Mouse (Mus musculus) forebrain, embryonic 16.5 days (tissue): ENCODE measurements around the gene Slc25a48. TPM values are rescaled to one million over a fixed set of nuclear protein-coding genes. Genes with fewer than 3 reads are reported as not detected.

Source experiments
- ATAC-seq: fragments of 200-750 bp; cut with Nextera tagmentation; 2 replicates; pipeline ENCODE4 v1.8.0; 2017; ENCODE audit warnings: mild to moderate bottlenecking, moderate library complexity
- H3K27ac ChIP-seq: fragments of 300-500 bp; sonication (generic); 2 replicates; pipeline ENCODE4 v1.5.1; 2014; ENCODE audit warnings: low read length, control low read depth
- H3K27me3 ChIP-seq: fragments of 300-500 bp; sonication (generic); replicated peaks from 2 replicates; pipeline ENCODE4 v1.6.1; 2014; ENCODE audit warnings: low read length; ENCODE audit not compliant: control insufficient read depth, insufficient read depth
- H3K36me3 ChIP-seq: fragments of 300-500 bp; sonication (generic); 2 replicates; pipeline ENCODE4 v1.6.1; 2014; ENCODE audit not compliant: control insufficient read depth, insufficient read depth
- H3K4me1 ChIP-seq: fragments of 300-500 bp; sonication (generic); replicated peaks from 2 replicates; pipeline ENCODE4 v1.6.1; 2014; ENCODE audit warnings: low read length; ENCODE audit not compliant: control insufficient read depth, insufficient read depth
- H3K4me2 ChIP-seq: fragments of 300-500 bp; sonication (generic); 2 replicates; pipeline ENCODE4 v1.6.1; 2014; ENCODE audit warnings: mild to moderate bottlenecking, low read length, control low read depth
- H3K4me3 ChIP-seq: fragments of 300-500 bp; sonication (generic); replicated peaks from 2 replicates; pipeline ENCODE4 v1.5.1; 2014; ENCODE audit warnings: mild to moderate bottlenecking, low read length, control low read depth
- H3K9ac ChIP-seq: fragments of 300-500 bp; sonication (generic); replicated peaks from 2 replicates; pipeline ENCODE4 v1.6.1; 2014; ENCODE audit warnings: low read depth, low read length, control low read depth
- H3K9me3 ChIP-seq: fragments of 300-500 bp; sonication (generic); 2 replicates; pipeline ENCODE4 v1.6.1; 2016; ENCODE audit warnings: low read length; ENCODE audit not compliant: control insufficient read depth
- WGBS: fragments of 180-500 bp; shearing (Covaris S2); extraction: QIAGEN DNeasy Blood & Tissue Kit; methylation state at CpG from one replicate; pipeline ENCODE4 v1.1.7; 2014; 5-methylcytosine and 5-hydroxymethylcytosine counted together
- polyA plus RNA-seq: library from polyadenylated mRNA; unstranded; fragments of >200 nt; fragmentation: Nextera tagmentation; extraction: Ambion mirVana; gene quantifications from 2 replicates; pipeline ENCODE4 v1.2.1, GENCODE M21; 2015

Slc25a48 gene
- polyA plus RNA-seq, 1 experiment from 2014 or later: not detected

DNA sequence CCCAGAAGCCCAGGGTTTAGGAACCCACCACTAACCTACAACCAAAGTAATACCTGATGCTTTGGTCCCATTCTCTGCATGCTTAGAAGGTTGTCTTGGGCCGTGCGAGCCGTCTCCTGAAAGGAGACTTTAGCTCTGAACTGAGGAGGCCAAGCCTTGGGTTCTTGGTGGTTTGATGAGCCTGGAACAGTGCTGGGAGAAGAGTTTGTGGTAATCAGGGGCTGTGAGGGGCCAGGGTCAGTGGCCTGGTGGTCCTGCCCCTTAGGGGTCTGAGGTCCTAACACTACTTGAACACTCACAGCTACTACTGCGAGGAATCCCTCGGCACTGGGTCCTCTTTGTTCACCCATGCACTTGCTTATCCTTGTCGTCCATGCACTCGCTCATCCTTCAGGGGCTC, 29.6 kb downstream of the Slc25a48 start:
- no peaks in the 10 kb centered on the region for H3K9me3 ChIP-seq
- no peak overlapping the region for H3K27ac ChIP-seq
- H3K4me1 ChIP-seq: no peaks in the 10 kb centered on the region
- H3K4me3 ChIP-seq: no peak overlapping the region
- no peak for ATAC-seq
- H3K27me3 ChIP-seq: no peaks in the 10 kb centered on the region
- 96% methylated on average over 7 of the region's 7 CpGs for WGBS
- H3K36me3 ChIP-seq: no peaks in the 10 kb centered on the region
- H3K4me2 ChIP-seq: no peak overlapping the region
- no peak overlapping the region for H3K9ac ChIP-seq

DNA sequence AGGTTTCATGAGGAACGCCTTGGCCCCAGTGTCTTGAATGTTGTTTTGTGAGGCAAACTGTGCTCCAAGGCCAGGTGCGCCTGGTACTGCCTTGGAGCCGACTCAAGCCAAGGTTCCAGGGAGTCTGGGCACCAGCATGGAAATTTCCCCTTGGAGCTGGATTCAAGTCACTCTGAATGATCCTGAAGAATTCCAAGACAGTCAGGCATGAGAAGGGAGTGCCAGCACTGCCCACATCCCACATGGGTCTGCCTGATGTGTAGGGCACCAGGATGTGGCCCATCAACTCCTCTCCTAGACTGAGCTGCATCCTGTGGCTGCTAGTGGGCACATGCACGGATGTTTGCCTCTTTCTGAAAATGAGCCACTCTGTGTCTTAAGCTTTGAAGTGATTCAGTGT, 30.4 kb downstream of the Slc25a48 start:
- H3K4me3 ChIP-seq: no peak overlapping the region
- H3K9me3 ChIP-seq: no peaks in the 10 kb centered on the region
- no peaks in the 10 kb centered on the region for H3K27me3 ChIP-seq
- H3K36me3 ChIP-seq: no peaks in the 10 kb centered on the region
- ATAC-seq: no peak
- 91% methylated on average over 4 of the region's 4 CpGs for WGBS
- H3K9ac ChIP-seq: no peak overlapping the region
- no peaks in the 10 kb centered on the region for H3K4me1 ChIP-seq
- H3K4me2 ChIP-seq: no peak overlapping the region
- H3K27ac ChIP-seq: no peak overlapping the region

DNA sequence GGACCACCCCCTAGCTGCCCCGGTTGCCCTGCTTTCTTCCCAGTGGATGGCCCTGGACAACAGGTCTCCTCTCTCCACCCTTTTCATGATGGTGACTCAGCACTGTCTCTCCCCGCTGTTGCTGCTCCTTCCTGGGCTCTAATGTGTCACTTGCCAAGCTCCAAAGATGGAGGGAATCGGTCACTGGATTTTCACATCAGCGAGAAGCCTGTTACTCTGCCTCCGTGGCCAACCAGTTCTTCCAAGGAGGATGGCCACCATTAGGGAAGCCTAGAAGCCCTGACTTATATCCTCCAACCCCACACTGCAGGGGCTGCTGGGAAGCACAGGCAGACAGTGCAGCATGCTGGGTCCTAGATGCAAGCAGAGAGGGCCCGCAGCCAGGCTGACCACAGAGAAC, 33.1 kb downstream of the Slc25a48 start:
- Histone ChIP-seq H3K4me3 (no peak overlapping the region), H3K9me3 (no peaks in the 10 kb centered on the region), H3K4me2 (no peak overlapping the region), H3K27me3 (no peaks in the 10 kb centered on the region), H3K27ac (no peak overlapping the region), H3K36me3 (no peaks in the 10 kb centered on the region), H3K4me1 (no peaks in the 10 kb centered on the region), H3K9ac (no peak overlapping the region)
- 87% methylated on average over 6 of the region's 6 CpGs for WGBS
- no peak for ATAC-seq

DNA sequence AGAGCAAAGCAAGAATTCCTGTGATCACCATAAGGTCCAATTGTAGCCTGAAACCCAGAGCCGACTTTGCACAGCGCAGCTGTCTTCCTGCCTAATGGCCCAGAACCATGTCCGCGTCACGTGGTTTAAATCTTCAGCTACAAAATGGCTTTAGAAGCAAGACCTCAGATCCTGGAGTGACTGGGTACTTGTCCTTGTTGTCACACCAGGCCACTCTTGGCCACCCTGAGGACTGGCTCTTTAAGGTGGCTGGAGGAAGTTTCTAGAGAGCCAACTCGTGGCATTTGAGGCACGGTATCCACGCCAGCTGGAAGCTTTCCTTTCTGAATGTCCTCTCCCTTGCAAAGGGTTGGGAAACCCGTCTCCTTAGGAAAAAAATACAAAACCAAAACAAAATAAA, 33.8 kb downstream of the Slc25a48 start:
- no peak overlapping the region for H3K9ac ChIP-seq
- no peak for ATAC-seq
- no peaks in the 10 kb centered on the region for H3K9me3 ChIP-seq
- H3K36me3 ChIP-seq: no peaks in the 10 kb centered on the region
- H3K4me2 ChIP-seq: no peak overlapping the region
- 73% methylated on average over 9 of the region's 9 CpGs for WGBS
- H3K4me1 ChIP-seq: peaks cover 1% of the 10 kb centered on the region
- no peak overlapping the region for H3K27ac ChIP-seq
- no peaks in the 10 kb centered on the region for H3K27me3 ChIP-seq
- no peak overlapping the region for H3K4me3 ChIP-seq

DNA sequence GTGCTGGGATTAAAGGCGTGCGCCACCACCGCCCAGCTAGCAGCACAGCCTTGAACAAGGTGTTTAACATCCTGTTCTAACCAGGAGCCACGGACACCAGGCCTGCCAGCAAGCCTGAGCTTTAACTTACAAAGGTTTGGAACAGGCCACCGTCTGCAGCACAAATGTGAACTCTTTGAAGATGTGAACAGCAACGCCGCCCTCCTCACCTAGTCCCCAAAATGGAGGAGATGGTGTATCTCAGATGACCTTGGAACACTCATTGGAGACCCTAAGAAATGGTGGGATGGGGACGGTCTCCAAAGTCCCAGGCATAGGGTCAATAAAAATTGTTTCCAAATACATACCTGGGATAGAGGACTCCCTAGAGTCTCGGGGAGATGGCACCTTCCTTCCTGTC, 34.5 kb downstream of the Slc25a48 start:
- 92% methylated on average over 9 of the region's 9 CpGs for WGBS
- Histone ChIP-seq H3K9ac (no peak overlapping the region), H3K4me3 (no peak overlapping the region), H3K9me3 (no peaks in the 10 kb centered on the region), H3K27me3 (no peaks in the 10 kb centered on the region), H3K36me3 (no peaks in the 10 kb centered on the region), H3K27ac (no peak overlapping the region), H3K4me2 (no peak overlapping the region), H3K4me1 (peaks cover 6% of the 10 kb centered on the region)
- no peak for ATAC-seq

DNA sequence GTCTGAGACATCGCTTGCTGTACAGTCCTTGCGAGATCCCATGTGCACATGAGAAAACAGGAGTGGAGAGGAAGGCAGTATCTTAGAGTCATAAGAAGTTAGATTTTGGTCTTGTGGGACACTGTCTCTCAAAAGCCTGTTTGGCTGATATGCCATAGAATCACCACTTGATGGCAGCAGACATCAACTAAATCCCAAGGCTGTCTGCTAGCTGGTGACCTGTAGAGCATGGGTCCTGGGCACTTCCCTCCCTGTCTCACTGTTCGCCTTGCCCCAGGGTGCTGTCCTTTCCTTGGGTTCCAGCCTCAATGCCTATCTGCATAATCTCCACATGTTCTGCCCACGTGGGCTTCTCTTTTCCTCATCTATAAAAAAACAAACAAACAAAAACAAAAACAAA, 37.2 kb downstream of the Slc25a48 start:
- Histone ChIP-seq H3K4me3 (no peak overlapping the region), H3K4me1 (peaks cover 11% of the 10 kb centered on the region), H3K36me3 (no peaks in the 10 kb centered on the region), H3K27ac (no peak overlapping the region), H3K9me3 (no peaks in the 10 kb centered on the region), H3K4me2 (no peak overlapping the region), H3K9ac (no peak overlapping the region), H3K27me3 (no peaks in the 10 kb centered on the region)
- WGBS: 35% methylated on average over 4 of the region's 4 CpGs
- ATAC-seq: peak; percentile 47

DNA sequence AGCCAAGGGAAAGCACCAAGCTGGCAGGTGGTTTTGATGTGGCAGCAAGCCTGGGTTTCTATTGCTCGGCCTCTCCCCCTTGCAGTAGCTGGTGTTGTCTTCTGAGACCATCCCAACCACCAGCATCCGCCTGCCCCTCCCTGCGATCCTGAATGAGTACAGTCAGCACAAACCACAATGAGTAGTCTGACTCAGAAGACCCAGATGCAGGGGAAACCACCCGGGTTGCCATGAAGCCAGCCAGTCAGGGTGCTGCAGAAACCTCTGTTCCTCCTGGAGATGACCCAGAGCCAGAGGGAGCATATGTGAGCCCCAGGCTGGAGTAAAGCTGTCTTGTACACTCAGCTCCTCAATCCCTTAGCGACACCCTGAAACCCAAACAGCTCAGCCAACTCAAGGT, 38.6 kb downstream of the Slc25a48 start:
- no peaks in the 10 kb centered on the region for H3K36me3 ChIP-seq
- no peak overlapping the region for H3K27ac ChIP-seq
- H3K4me3 ChIP-seq: no peak overlapping the region
- H3K4me2 ChIP-seq: no peak overlapping the region
- no peaks in the 10 kb centered on the region for H3K9me3 ChIP-seq
- H3K9ac ChIP-seq: no peak overlapping the region
- WGBS: 65% methylated on average over 5 of the region's 5 CpGs
- ATAC-seq: 0 out of 2 replicates have a peak, but pooled peaks have one; percentile 24
- H3K4me1 ChIP-seq: peaks cover 11% of the 10 kb centered on the region
- H3K27me3 ChIP-seq: no peaks in the 10 kb centered on the region

DNA sequence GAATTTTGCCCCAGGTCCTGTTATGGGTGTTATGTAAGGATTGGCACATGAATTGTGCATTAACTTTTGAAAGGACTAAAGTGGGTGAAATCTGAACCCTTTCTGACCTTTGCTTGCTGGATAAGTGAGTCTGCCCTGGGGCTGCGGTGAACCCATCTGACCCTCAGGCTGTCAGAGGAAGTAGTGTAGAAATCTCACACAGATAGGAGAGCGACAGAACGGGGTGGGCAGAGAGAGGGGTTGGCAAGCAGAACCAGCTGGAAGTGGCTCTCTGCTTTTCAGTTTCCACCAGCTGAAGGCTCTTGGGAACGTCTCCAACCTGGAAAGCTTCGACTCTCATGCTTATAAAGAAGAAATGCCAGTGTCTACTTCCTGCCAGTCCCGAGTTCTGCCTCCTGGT, 39.1 kb downstream of the Slc25a48 start:
- H3K4me3 ChIP-seq: no peak overlapping the region
- no peak overlapping the region for H3K9ac ChIP-seq
- peaks cover 11% of the 10 kb centered on the region for H3K4me1 ChIP-seq
- no peaks in the 10 kb centered on the region for H3K27me3 ChIP-seq
- H3K4me2 ChIP-seq: no peak overlapping the region
- no peaks in the 10 kb centered on the region for H3K36me3 ChIP-seq
- no peak overlapping the region for H3K27ac ChIP-seq
- ATAC-seq: peak; percentile 68
- WGBS: 40% methylated on average over 6 of the region's 6 CpGs
- H3K9me3 ChIP-seq: no peaks in the 10 kb centered on the region

DNA sequence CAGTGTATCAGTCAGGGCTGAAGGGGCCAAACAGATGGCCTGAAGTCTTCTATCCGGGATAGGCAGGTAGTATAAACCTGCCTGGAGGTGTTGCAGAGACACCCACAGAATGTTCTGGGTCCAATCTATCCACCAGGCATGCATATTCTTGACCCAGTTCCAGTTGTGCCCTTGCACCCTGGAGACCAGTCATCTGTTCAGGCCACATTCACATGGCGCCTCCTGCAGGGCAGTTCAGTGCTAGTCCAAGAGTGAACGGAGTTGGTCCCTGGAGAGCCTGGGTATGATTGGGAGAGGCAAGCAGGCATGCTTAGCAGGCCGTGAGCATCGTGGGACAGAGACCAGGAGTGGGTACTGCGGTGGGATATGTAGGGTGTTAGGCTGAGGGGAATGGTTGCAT, 39.9 kb downstream of the Slc25a48 start:
- H3K4me1 ChIP-seq: peaks cover 11% of the 10 kb centered on the region
- H3K36me3 ChIP-seq: no peaks in the 10 kb centered on the region
- no peaks in the 10 kb centered on the region for H3K9me3 ChIP-seq
- no peak overlapping the region for H3K27ac ChIP-seq
- no peak for ATAC-seq
- 81% methylated on average over 6 of the region's 6 CpGs for WGBS
- no peak overlapping the region for H3K4me3 ChIP-seq
- H3K4me2 ChIP-seq: no peak overlapping the region
- H3K27me3 ChIP-seq: no peaks in the 10 kb centered on the region
- no peak overlapping the region for H3K9ac ChIP-seq

DNA sequence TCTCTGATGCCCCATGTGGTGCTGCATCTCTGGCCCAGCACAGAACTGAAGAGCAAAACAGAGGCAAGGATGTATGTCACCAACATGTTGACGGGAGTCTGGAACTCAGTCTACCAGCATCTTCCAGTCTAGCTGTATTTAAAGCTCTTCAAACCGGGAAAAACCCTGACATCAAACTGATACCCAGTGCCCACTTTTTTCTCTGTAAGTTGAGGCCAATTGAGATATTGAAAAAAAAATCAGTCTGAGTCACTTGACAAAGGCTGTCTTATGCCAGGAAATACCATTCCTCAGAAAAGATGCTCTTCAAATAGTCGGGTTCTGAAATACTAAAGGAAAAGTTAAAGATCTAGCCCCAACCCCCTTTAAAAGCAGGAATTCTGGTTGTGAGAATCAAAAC, 44.0 kb downstream of the Slc25a48 start, which contains the start of gene Il9:
Gene Il9, minus strand, starts transcription at position 101 of the 400 bp plus-strand sequence.
- H3K27ac ChIP-seq: no peak within 1 kb of the TSS
- no peak within 1 kb of the TSS for H3K4me3 ChIP-seq
- H3K9ac ChIP-seq: no peak within 1 kb of the TSS
- WGBS: 83% methylated on average over 3 of the region's 3 CpGs
- H3K27me3 ChIP-seq: no peaks in the 10 kb centered on the region
- H3K9me3 ChIP-seq: no peaks in the 10 kb centered on the region
- H3K4me1 ChIP-seq: peaks cover 8% of the 10 kb centered on the region
- no peaks in the 10 kb centered on the region for H3K36me3 ChIP-seq
- ATAC-seq: no peak
- no peak within 1 kb of the TSS for H3K4me2 ChIP-seq
